Mouse (Mus musculus): ENCODE measurements around the gene Plekho2. TPM values are rescaled to one million over a fixed set of nuclear protein-coding genes. Genes with fewer than 3 reads are reported as not detected.

The Plekho2 gene
- polyA plus RNA-seq (2012; rRNA removed): 27.3 and 28.5 TPM in 2 replicates

DNA sequence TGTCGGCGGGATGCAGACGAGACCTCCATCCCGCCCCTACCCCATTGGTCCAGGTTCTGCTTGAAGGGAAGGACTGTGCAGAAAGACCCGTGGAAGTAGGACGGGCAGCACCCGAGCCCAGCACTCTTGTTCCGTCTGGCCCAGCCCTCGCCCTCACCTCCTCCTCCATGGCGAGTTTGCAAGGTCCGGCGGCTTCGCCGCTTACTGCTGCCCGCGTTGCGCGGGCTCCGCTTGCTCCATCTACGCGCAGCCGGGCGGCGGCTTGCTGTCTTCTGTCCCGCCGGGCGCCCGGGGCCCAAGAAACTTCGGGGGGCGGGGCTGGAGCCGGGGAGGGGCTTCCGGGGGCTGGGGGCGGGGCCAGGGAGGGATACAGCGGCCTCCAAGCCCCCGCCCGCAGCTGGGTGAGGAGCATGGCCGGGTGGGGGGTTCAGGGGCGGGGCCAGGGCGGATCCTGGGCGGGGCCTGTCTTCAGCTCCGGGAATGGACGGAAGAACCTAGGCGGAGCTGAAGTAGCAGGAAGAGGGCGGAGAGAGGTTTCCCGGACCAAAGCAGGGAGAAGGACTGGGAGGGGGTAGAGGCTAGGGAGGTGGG lies at the start of gene Plekho2:
Plekho2 (minus strand) TSS at position 260 of the 591 bp plus-strand sequence.
- no peak within 1 kb of the TSS for H3K27ac ChIP-seq (ENCODE audit: insufficient read depth, low read length)
- H3K4me3 ChIP-seq (replicated peaks; ENCODE audit: insufficient read depth, low read depth, low read length): peak within 1 kb of the TSS; percentile 65
- WGBS: 1% methylated on average over 44 of the region's 45 CpGs
- no peaks in the 10 kb centered on the region for H3K27me3 ChIP-seq (ENCODE audit: control insufficient read depth, insufficient read depth, low read length)
- H3K4me1 ChIP-seq (ENCODE audit: control insufficient read depth, insufficient read depth, low read length): no peaks in the 10 kb centered on the region; the same call in 1 of the 2 replicates
- TF ChIP-seq CTCF (IDR thresholded peaks at IDR 0.05; ENCODE audit: borderline replicate concordance, insufficient read depth, low read depth, low read length): no peak
- 0 out of 2 replicates have a peak, but pooled peaks have one; percentile 18 for TF ChIP-seq POLR2A (IDR thresholded peaks at IDR 0.05; ENCODE audit: borderline replicate concordance, insufficient read depth, low read length)
- peak; percentile 73 to 80 for DNase-seq

DNA sequence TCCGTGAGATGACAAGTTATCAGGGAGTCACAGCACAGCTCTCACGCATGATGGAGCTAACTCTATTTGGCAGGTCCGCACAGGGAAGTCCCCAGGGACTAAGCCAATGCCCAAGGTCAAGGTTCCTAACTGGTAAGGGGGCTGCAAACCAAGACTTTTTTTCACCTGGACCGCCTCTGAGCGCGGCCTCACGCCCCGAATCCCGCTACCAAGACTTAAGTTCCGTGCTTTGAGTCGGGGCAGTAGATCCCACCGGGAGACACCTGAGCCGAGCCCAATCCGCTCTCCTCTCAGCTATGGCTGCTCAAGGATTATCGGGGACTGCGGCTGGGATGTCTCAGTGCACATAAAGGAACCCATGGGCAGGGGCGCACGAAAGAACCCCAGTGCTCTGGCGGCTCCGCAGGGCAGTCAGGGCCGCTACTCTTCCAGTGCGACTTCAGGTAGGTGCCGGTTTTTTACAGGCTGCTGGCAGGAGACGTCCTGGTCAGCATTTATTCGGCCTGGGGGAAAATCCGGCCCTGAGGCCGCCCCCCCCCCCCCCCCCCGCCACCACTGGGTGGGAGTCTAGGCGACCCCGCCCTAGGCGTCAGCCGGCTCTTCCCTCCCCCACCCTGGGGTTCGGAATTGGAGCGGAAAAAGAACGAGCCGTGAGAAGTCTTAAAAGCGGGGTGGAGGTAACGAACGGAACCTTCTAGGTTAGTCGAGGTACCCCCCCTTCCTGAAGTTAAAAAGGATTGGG lies 49.4 kb upstream of the Plekho2 start, which contains the start of gene Rbpms2:
Rbpms2 (plus strand) TSS at position 624 of the 742 bp plus-strand sequence.
- H3K27ac ChIP-seq (ENCODE audit: insufficient read depth, low read length): no peak within 1 kb of the TSS
- peaks cover 12% of the 10 kb centered on the region; the same call in 1 of the 2 replicates for H3K27me3 ChIP-seq (ENCODE audit: control insufficient read depth, insufficient read depth, low read length)
- no peaks in the 10 kb centered on the region for H3K4me1 ChIP-seq (ENCODE audit: control insufficient read depth, insufficient read depth, low read length)
- WGBS: 4% methylated on average over 37 of the region's 40 CpGs
- TF ChIP-seq POLR2A (IDR thresholded peaks at IDR 0.05; ENCODE audit: borderline replicate concordance, insufficient read depth, low read length) (no peak), CTCF (IDR thresholded peaks at IDR 0.05; ENCODE audit: borderline replicate concordance, insufficient read depth, low read depth, low read length) (no peak)
- H3K4me3 ChIP-seq (replicated peaks; ENCODE audit: insufficient read depth, low read depth, low read length): peak within 1 kb of the TSS; percentile 43
- DNase-seq: peak in 1 of 2 experiments; percentile 13

DNA sequence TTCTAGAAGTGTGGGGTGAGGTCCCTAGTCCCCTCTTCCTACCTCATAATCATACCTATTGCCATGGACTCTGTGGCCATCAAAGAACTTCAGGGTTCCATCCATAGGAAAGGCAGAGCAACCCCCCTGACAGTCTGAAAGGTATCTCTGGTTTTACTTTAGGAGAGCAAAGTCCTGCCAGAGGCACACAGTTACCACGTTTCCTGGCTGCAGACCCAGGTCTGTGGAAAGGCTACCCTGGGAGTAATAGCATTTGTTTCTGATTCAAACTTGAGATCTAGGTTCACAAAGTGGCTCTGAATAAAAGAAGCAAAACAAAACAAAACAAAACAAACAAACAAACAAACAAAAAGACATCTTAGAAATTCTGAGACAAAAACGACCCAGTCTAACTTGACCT lies 44.4 kb upstream of the Plekho2 start:
- Histone ChIP-seq H3K27ac (ENCODE audit: insufficient read depth, low read length) (no peak overlapping the region), H3K4me1 (ENCODE audit: control insufficient read depth, insufficient read depth, low read length) (no peaks in the 10 kb centered on the region), H3K4me3 (replicated peaks; ENCODE audit: insufficient read depth, low read depth, low read length) (no peak overlapping the region), H3K27me3 (ENCODE audit: control insufficient read depth, insufficient read depth, low read length) (peaks cover under 1% of the 10 kb centered on the region; the same call in 1 of the 2 replicates)
- WGBS: 68% methylated on average over 2 of the region's 2 CpGs
- no peak for DNase-seq
- TF ChIP-seq POLR2A (IDR thresholded peaks at IDR 0.05; ENCODE audit: borderline replicate concordance, insufficient read depth, low read length) (no peak), CTCF (IDR thresholded peaks at IDR 0.05; ENCODE audit: borderline replicate concordance, insufficient read depth, low read depth, low read length) (no peak)

DNA sequence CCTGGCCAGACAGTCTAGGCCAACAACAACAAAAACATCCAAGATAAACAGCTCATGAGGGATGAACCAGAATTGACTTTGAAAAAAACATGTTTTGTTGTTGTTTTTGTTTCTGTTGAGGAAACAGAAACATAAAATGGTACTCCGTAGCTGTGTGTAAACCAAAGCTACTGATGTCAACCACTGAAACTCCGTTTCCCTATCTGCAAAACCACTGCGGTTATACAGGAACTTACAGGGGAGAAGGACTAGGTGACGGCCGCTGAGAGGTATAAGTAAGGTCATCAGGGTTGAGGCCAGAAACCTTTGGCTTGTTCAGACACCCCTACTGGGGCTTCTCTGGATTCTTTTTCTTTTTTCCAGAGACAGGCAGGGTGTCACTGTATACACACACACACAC lies 43.0 kb upstream of the Plekho2 start:
- 93% methylated on average over 5 of the region's 5 CpGs for WGBS
- DNase-seq: no peak
- TF ChIP-seq CTCF (IDR thresholded peaks at IDR 0.05; ENCODE audit: borderline replicate concordance, insufficient read depth, low read depth, low read length): no peak
- no peak for TF ChIP-seq POLR2A (IDR thresholded peaks at IDR 0.05; ENCODE audit: borderline replicate concordance, insufficient read depth, low read length)
- no peak overlapping the region for H3K27ac ChIP-seq (ENCODE audit: insufficient read depth, low read length)
- H3K27me3 ChIP-seq (ENCODE audit: control insufficient read depth, insufficient read depth, low read length): no peaks in the 10 kb centered on the region; the same call in 1 of the 2 replicates
- no peak overlapping the region for H3K4me3 ChIP-seq (replicated peaks; ENCODE audit: insufficient read depth, low read depth, low read length)
- H3K4me1 ChIP-seq (ENCODE audit: control insufficient read depth, insufficient read depth, low read length): no peaks in the 10 kb centered on the region

DNA sequence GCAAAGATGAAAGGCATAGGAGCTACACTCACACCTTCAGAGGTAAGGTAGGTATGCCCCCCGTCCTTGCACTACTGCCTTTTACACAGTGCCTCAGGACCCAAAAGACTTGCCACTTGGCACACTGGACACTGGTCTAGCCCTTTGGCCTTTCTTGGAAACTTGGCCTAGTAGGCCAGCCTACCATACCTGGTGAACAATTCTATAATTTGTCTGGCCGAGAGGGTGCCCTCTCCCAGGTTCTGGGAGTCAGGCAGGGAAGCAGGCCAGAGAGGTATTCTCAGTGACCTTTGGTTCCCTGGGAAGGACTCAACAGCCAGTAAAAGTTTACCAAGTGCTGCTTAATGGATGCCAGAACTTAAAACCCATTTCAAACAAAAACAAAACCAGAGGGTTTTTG lies 41.8 kb upstream of the Plekho2 start:
- Histone ChIP-seq H3K27me3 (ENCODE audit: control insufficient read depth, insufficient read depth, low read length) (no peaks in the 10 kb centered on the region; the same call in 1 of the 2 replicates), H3K27ac (ENCODE audit: insufficient read depth, low read length) (no peak overlapping the region), H3K4me1 (ENCODE audit: control insufficient read depth, insufficient read depth, low read length) (no peaks in the 10 kb centered on the region), H3K4me3 (replicated peaks; ENCODE audit: insufficient read depth, low read depth, low read length) (no peak overlapping the region)
- DNase-seq: no peak
- TF ChIP-seq CTCF (IDR thresholded peaks at IDR 0.05; ENCODE audit: borderline replicate concordance, insufficient read depth, low read depth, low read length) (no peak), POLR2A (IDR thresholded peaks at IDR 0.05; ENCODE audit: borderline replicate concordance, insufficient read depth, low read length) (no peak)
- WGBS: 76% methylated on average over 2 of the region's 2 CpGs

DNA sequence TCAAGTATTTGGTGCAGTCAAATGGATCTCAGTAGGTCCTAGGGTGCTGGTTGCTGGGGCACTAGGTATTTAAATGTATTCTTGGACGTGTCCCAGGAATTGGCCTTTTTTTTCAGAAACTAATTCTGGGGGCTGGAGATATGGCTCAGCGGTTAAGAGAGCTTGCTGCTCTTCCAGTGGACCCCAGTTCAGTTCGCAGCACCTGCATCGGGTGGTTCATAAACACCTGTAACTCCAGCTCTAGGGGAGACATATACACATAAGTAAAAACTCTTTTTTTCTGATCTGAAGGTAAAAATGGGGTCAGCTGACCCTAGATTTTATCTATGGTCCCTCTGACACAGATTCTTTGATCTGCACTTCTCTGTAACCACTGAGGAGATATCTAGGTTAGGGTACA lies 41.4 kb upstream of the Plekho2 start:
- 80% methylated on average over 4 of the region's 4 CpGs for WGBS

DNA sequence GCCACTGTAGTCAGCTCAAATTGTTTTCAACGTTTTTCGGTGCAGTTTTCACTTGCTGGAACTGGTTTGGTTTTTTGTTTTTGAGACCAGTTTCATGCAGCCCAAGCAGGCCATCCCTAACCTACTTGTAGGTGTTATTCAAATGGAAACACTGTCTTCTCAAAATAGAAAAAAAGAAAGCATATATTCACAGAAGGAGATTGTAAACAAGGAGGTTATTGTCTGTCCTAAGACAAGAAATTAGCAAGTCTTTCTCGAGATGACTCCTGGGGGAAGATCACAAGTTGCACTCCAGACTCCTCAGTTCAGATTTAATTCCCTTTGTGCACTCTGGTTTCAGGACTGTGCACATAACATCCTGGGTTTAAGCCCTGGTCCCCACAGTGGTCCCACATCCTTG lies 39.5 kb upstream of the Plekho2 start:
- H3K4me3 ChIP-seq (replicated peaks; ENCODE audit: insufficient read depth, low read depth, low read length): no peak overlapping the region
- no peaks in the 10 kb centered on the region for H3K4me1 ChIP-seq (ENCODE audit: control insufficient read depth, insufficient read depth, low read length)
- 64% methylated on average over 3 of the region's 3 CpGs for WGBS
- H3K27me3 ChIP-seq (ENCODE audit: control insufficient read depth, insufficient read depth, low read length): no peaks in the 10 kb centered on the region
- H3K27ac ChIP-seq (ENCODE audit: insufficient read depth, low read length): no peak overlapping the region
- DNase-seq: no peak
- TF ChIP-seq POLR2A (IDR thresholded peaks at IDR 0.05; ENCODE audit: borderline replicate concordance, insufficient read depth, low read length) (no peak), CTCF (IDR thresholded peaks at IDR 0.05; ENCODE audit: borderline replicate concordance, insufficient read depth, low read depth, low read length) (no peak)

More for the DNA sequence above, 41.4 kb upstream of the Plekho2 start:
- Histone ChIP-seq H3K4me1 (ENCODE audit: control insufficient read depth, insufficient read depth, low read length) (no peaks in the 10 kb centered on the region), H3K4me3 (replicated peaks; ENCODE audit: insufficient read depth, low read depth, low read length) (no peak overlapping the region), H3K27me3 (ENCODE audit: control insufficient read depth, insufficient read depth, low read length) (no peaks in the 10 kb centered on the region; the same call in 1 of the 2 replicates), H3K27ac (ENCODE audit: insufficient read depth, low read length) (no peak overlapping the region)
- no peak for DNase-seq
- TF ChIP-seq POLR2A (IDR thresholded peaks at IDR 0.05; ENCODE audit: borderline replicate concordance, insufficient read depth, low read length): no peak
- TF ChIP-seq CTCF (IDR thresholded peaks at IDR 0.05; ENCODE audit: borderline replicate concordance, insufficient read depth, low read depth, low read length): no peak
